Mouse (Mus musculus): ENCODE results near the gene Gramd1a.

- no peak for TF ChIP-seq POLR2A (IDR thresholded peaks at IDR 0.05; ENCODE audit: low read depth, low read length)
- no peak for TF ChIP-seq CTCF (IDR thresholded peaks at IDR 0.05; ENCODE audit: extremely low read depth, insufficient read depth, insufficient read length, insufficient replicate concordance)
Observed at GRCm38 (mm10) chr7:31119556-31119955, 36.1 kb downstream of the Gramd1a start.
